Mouse (Mus musculus) neural tube, embryonic 15.5 days (tissue): ENCODE results near the gene Slc25a22. TPM values are rescaled to one million over a fixed set of nuclear protein-coding genes. Genes with fewer than 3 reads are reported as not detected.

Experiments used
- polyA plus RNA-seq: library from polyadenylated mRNA; unstranded; fragments of >200 nt; fragmentation: Nextera tagmentation; extraction: Ambion mirVana; gene quantifications from 2 replicates; pipeline ENCODE4 v1.2.1, GENCODE M21; 2015

Slc25a22 gene
- polyA plus RNA-seq, 1 experiment from 2014 or later = 88.8 TPM

Other genes starting within 250 kb of the Slc25a22 start
- 166 and 188 TPM in 2 replicates for gene Hras, start 243.9 kb downstream of the Slc25a22 start, polyA plus RNA-seq
- gene Lrrc56, start 243.7 kb downstream of the Slc25a22 start, polyA plus RNA-seq = 9.0 and 9.1 TPM in 2 replicates
- gene Lmntd2, start 223.8 kb downstream of the Slc25a22 start, polyA plus RNA-seq = 0.35 and 1.6 TPM in 2 replicates
- 24.1 and 28.1 TPM in 2 replicates for gene Rassf7, start 222.0 kb downstream of the Slc25a22 start, polyA plus RNA-seq
- 54.9 and 60.2 TPM in 2 replicates for gene Phrf1, start 209.1 kb downstream of the Slc25a22 start, polyA plus RNA-seq
- 2.6 and 7.8 TPM in 2 replicates for gene Irf7, start 171.4 kb downstream of the Slc25a22 start, polyA plus RNA-seq
- 4.2 TPM in 1 of 2 replicates, not detected in the other for gene Cdhr5, start 161.1 kb downstream of the Slc25a22 start, polyA plus RNA-seq
- gene Sct, start 158.8 kb downstream of the Slc25a22 start, polyA plus RNA-seq = 5.4 and 11.0 TPM in 2 replicates
- 0.87 and 1.3 TPM in 2 replicates for gene Drd4, start 145.9 kb downstream of the Slc25a22 start, polyA plus RNA-seq
- gene Deaf1, start 110.2 kb downstream of the Slc25a22 start, polyA plus RNA-seq = 178 and 200 TPM in 2 replicates
- gene Tmem80, start 110.2 kb downstream of the Slc25a22 start, polyA plus RNA-seq = 50.5 and 55.8 TPM in 2 replicates
- gene Eps8l2, start 99.0 kb downstream of the Slc25a22 start, polyA plus RNA-seq = 0.23 and 10.7 TPM in 2 replicates
- gene Taldo1, start 45.7 kb downstream of the Slc25a22 start, polyA plus RNA-seq = 269 and 298 TPM in 2 replicates
- 49.3 and 50.4 TPM in 2 replicates for gene Gatd1, start 23.8 kb downstream of the Slc25a22 start, polyA plus RNA-seq
- 185 and 208 TPM in 2 replicates for gene Cend1, start 8.4 kb downstream of the Slc25a22 start, polyA plus RNA-seq
- 2.7 and 5.0 TPM in 2 replicates for gene Pidd1, start 6.1 kb upstream of the Slc25a22 start, polyA plus RNA-seq
- gene Rplp2, start 9.5 kb upstream of the Slc25a22 start, polyA plus RNA-seq = 743 and 829 TPM in 2 replicates
- gene Pnpla2, start 17.3 kb upstream of the Slc25a22 start, polyA plus RNA-seq = 17.2 and 25.7 TPM in 2 replicates
- gene Cracr2b, start 23.2 kb upstream of the Slc25a22 start, polyA plus RNA-seq = 7.1 and 9.6 TPM in 2 replicates
- gene Cd151, start 29.5 kb upstream of the Slc25a22 start, polyA plus RNA-seq = 23.7 and 25.1 TPM in 2 replicates
- gene Polr2l, start 37.2 kb upstream of the Slc25a22 start, polyA plus RNA-seq = 85.3 and 89.8 TPM in 2 replicates
- 73.0 and 77.3 TPM in 2 replicates for gene Tspan4, start 37.3 kb upstream of the Slc25a22 start, polyA plus RNA-seq
- gene Chid1, start 102.0 kb upstream of the Slc25a22 start, polyA plus RNA-seq = 50.4 and 54.4 TPM in 2 replicates
- 105 and 109 TPM in 2 replicates for gene Ap2a2, start 124.3 kb upstream of the Slc25a22 start, polyA plus RNA-seq
- gene Muc6, start 217.4 kb upstream of the Slc25a22 start, polyA plus RNA-seq = 0.27 and 0.31 TPM in 2 replicates